19 mouse cellular contexts compared by ENCODE assay signal in the genomic region with DNA sequence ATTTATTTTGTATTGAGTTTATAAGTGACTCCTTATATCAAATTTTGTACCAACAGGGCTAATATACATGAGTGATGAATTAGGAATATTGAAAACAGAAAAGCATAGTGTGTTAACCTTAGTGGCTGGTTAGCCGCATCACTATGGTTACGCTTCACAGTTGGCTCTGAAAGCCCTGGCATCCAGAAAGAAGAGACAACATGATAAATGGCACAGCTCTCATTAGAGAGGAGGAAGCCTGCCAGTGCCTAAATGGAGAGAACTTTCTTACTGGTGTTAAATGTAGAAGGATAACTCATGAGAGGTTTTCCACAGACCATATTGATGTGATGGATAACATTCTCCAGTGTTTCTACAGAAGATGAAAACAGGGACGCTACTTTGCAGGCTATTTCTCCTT.
DNase-seq lines count a peak whose midpoint lies in the region; ATAC-seq lines count a peak whose summit lies in the region.
"Had no signal": no experiment of that assay in that cellular context is flagged by ENCODE, and none has a peak within 500 bp of the region (broad histone marks: within the 10 kb centered on the region; RNA-seq: fewer than 3 reads in every experiment).

No protein-coding gene starts in this region.

- DNase-seq in adipocyte (ENCODE audit: low spot score), result peak; percentile 18
- DNase-seq in layer of hippocampus, adult 8-10 months (ENCODE audit: low spot score in 2 of 2), result peak; percentile 19 to 20
- no peak for DNase-seq in thymus, postnatal 10 days (ENCODE audit: low spot score in 2 of 2)
- DNase-seq: adrenal gland, postnatal 10 days; B cell, adult 2 months; cerebellum, adult 9-11 months; gastrocnemius, adult 2 months; heart, adult 2 months; kidney, adult 9 months had no signal

- peaks cover 24% of the 10 kb centered on the region for H3K4me1 ChIP-seq in forebrain, embryonic 13.5 days
- peaks cover 20% of the 10 kb centered on the region for H3K4me1 ChIP-seq in forebrain, embryonic 12.5 days
- peaks cover 6% of the 10 kb centered on the region; the same call in 1 of the 2 replicates for H3K4me1 ChIP-seq in forebrain, embryonic 16.5 days (replicated peaks; ENCODE audit: control insufficient read depth, insufficient read depth, low read length)
- H3K4me1 ChIP-seq: embryonic facial prominence, embryonic 13.5 days; liver, embryonic 12.5 days; megakaryocyte, embryonic 14.5 days had no signal

- WGBS in forebrain, embryonic 13.5 days, result 85% methylated on average over 3 of the region's 3 CpGs
- WGBS in forebrain, embryonic 12.5 days, result 83% methylated on average over 3 of the region's 3 CpGs
- 62% methylated on average over 3 of the region's 3 CpGs for WGBS in forebrain, embryonic 16.5 days

- no peak overlapping the region for H3K9ac ChIP-seq in forebrain, embryonic 13.5 days
- H3K9ac ChIP-seq in forebrain, embryonic 12.5 days, result no peak overlapping the region
- H3K9ac ChIP-seq in forebrain, embryonic 16.5 days (replicated peaks; ENCODE audit: low read depth, low read length), result no peak overlapping the region
- H3K9ac ChIP-seq: embryonic facial prominence, embryonic 13.5 days; liver, embryonic 12.5 days had no signal

- H3K27ac ChIP-seq in forebrain, embryonic 13.5 days, result no peak overlapping the region
- no peak overlapping the region for H3K27ac ChIP-seq in forebrain, embryonic 12.5 days
- H3K27ac ChIP-seq in forebrain, embryonic 16.5 days (ENCODE audit: low read length), result no peak overlapping the region
- H3K27ac ChIP-seq: embryonic facial prominence, embryonic 13.5 days; gastrocnemius, adult 2 months; heart, adult 2 months; liver, embryonic 12.5 days had no signal

- H3K9me3 ChIP-seq in forebrain, embryonic 13.5 days (replicated peaks), result no peaks in the 10 kb centered on the region
- H3K9me3 ChIP-seq in forebrain, embryonic 12.5 days, result no peaks in the 10 kb centered on the region
- no peaks in the 10 kb centered on the region for H3K9me3 ChIP-seq in forebrain, embryonic 16.5 days (ENCODE audit: control insufficient read depth, low read length)
- H3K9me3 ChIP-seq: embryonic facial prominence, embryonic 13.5 days; liver, embryonic 12.5 days had no signal

- no peak overlapping the region for H3K4me2 ChIP-seq in forebrain, embryonic 13.5 days
- no peak overlapping the region for H3K4me2 ChIP-seq in forebrain, embryonic 12.5 days
- H3K4me2 ChIP-seq in forebrain, embryonic 16.5 days (ENCODE audit: low read length), result no peak overlapping the region
- H3K4me2 ChIP-seq: embryonic facial prominence, embryonic 13.5 days; liver, embryonic 12.5 days had no signal

- ATAC-seq in forebrain, embryonic 13.5 days, result 0 out of 2 replicates have a peak, but pooled peaks have one; percentile 26
- no peak for ATAC-seq in forebrain, embryonic 12.5 days (ENCODE audit: low FRiP score)
- peak; percentile 59 for ATAC-seq in forebrain, embryonic 16.5 days
- no peak for ATAC-seq in megakaryocyte-erythroid progenitor cell, adult 5-6 weeks (replicated peaks; ENCODE audit: low FRiP score, low TSS enrichment, poor library complexity, severe bottlenecking)
- ATAC-seq in CD4-positive, CD25-positive, alpha-beta regulatory T cell, adult 4 months, result no peak
- ATAC-seq: inflammation-experienced regulatory T-cells, adult 6 months; liver, embryonic 12.5 days; lung, postnatal 0 days had no signal

- H3K36me3 ChIP-seq in forebrain, embryonic 13.5 days (ENCODE audit: poor library complexity, severe bottlenecking), result no peaks in the 10 kb centered on the region
- no peaks in the 10 kb centered on the region for H3K36me3 ChIP-seq in forebrain, embryonic 12.5 days (replicated peaks)
- H3K36me3 ChIP-seq in forebrain, embryonic 16.5 days (ENCODE audit: control insufficient read depth, insufficient read depth), result no peaks in the 10 kb centered on the region
- H3K36me3 ChIP-seq: embryonic facial prominence, embryonic 13.5 days; liver, embryonic 12.5 days had no signal

- H3K4me3 ChIP-seq in forebrain, embryonic 13.5 days, result no peak overlapping the region
- no peak overlapping the region for H3K4me3 ChIP-seq in forebrain, embryonic 12.5 days (replicated peaks)
- no peak overlapping the region for H3K4me3 ChIP-seq in forebrain, embryonic 16.5 days (replicated peaks; ENCODE audit: low read length)
- H3K4me3 ChIP-seq: embryonic facial prominence, embryonic 13.5 days; gastrocnemius, adult 2 months; heart, adult 2 months; liver, embryonic 12.5 days; megakaryocyte, embryonic 14.5 days had no signal

- no peaks in the 10 kb centered on the region for H3K27me3 ChIP-seq in forebrain, embryonic 13.5 days
- H3K27me3 ChIP-seq in forebrain, embryonic 12.5 days, result no peaks in the 10 kb centered on the region
- no peaks in the 10 kb centered on the region for H3K27me3 ChIP-seq in forebrain, embryonic 16.5 days (replicated peaks; ENCODE audit: control insufficient read depth, insufficient read depth, low read length)
- H3K27me3 ChIP-seq: embryonic facial prominence, embryonic 13.5 days; liver, embryonic 12.5 days; megakaryocyte, embryonic 14.5 days had no signal

Comparison
In these comparisons a context has a peak if more than half of its experiments do, and no peak if none do; other contexts are left out.
1. ATAC-seq: peak in forebrain, embryonic 13.5 days (single experiment) and forebrain, embryonic 16.5 days (single experiment); none in forebrain, embryonic 12.5 days (single experiment), megakaryocyte-erythroid progenitor cell, adult 5-6 weeks (single experiment) and CD4-positive, CD25-positive, alpha-beta regulatory T cell, adult 4 months (single experiment).
2. DNase-seq: peak in adipocyte (single experiment) and layer of hippocampus, adult 8-10 months (2 of 2); none in thymus, postnatal 10 days (0 of 2).